Mouse (Mus musculus) MEL (cell line): Measurements from ENCODE around the gene Rfx4. TPM values are rescaled to one million over a fixed set of nuclear protein-coding genes. Genes with fewer than 3 reads are reported as not detected.
A peak's percentile ranks its signal among the peaks of the same experiment; 100 is the strongest.

Experiments
- DNase-seq: peaks from one replicate; pipeline ENCODE4 v3.0.0; 2011; ENCODE audit warnings: low read depth, low spot score
- H3K27ac ChIP-seq: 2 replicates; pipeline ENCODE4 v1.5.1; 2012; ENCODE audit warnings: low read depth, mild to moderate bottlenecking, control low read depth, low read length, moderate library complexity; ENCODE audit not compliant: control insufficient read depth
- H3K27me3 ChIP-seq, 2 experiments: fragments of 150-350 bp in 1 of 2; sonication (generic) in 1 of 2; 2 replicates each; pipeline ENCODE4 v1.6.1; 2012; ENCODE audit warnings: low read length in 2 of 2, mild to moderate bottlenecking in 2 of 2, improper control_type of control experiment in 1 of 2, moderate library complexity in 1 of 2; ENCODE audit not compliant: insufficient read depth in 2 of 2, control insufficient read depth in 1 of 2
- H3K36me3 ChIP-seq, 2 experiments: 2 replicates each; pipeline ENCODE4 v1.6.1; 2012 to 2014; ENCODE audit warnings: low read length in 2 of 2, improper control_type of control experiment in 1 of 2, inconsistent platforms in 1 of 2, mild to moderate bottlenecking in 1 of 2; ENCODE audit not compliant: insufficient read depth in 2 of 2, control insufficient read depth in 1 of 2
- H3K4me1 ChIP-seq, 2 experiments: fragments of 150-350 bp in 1 of 2; sonication (generic) in 1 of 2; 2 replicates each; pipeline ENCODE4 v1.6.1; 2012; ENCODE audit warnings: low read length in 2 of 2, improper control_type of control experiment in 1 of 2, mild to moderate bottlenecking in 1 of 2; ENCODE audit not compliant: insufficient read depth in 2 of 2, control insufficient read depth in 1 of 2
- H3K4me3 ChIP-seq, 2 experiments: fragments of 150-350 bp in 1 of 2; sonication (generic) in 1 of 2; 2 replicates each; pipeline ENCODE4 v1.5.1; 2012; ENCODE audit warnings: low read depth in 2 of 2, low read length in 2 of 2, mild to moderate bottlenecking in 2 of 2, moderate library complexity in 2 of 2, control low read depth in 1 of 2, improper control_type of control experiment in 1 of 2; ENCODE audit not compliant: control insufficient read depth in 1 of 2, insufficient read depth in 1 of 2
- H3K79me2 ChIP-seq: 2 replicates; pipeline ENCODE4 v1.6.1; 2012; ENCODE audit warnings: mild to moderate bottlenecking, low read length, moderate library complexity; ENCODE audit not compliant: control insufficient read depth, poor library complexity, insufficient read depth
- H3K9ac ChIP-seq: 2 replicates; pipeline ENCODE4 v1.6.1; 2012; ENCODE audit warnings: low read depth, mild to moderate bottlenecking, control low read depth, low read length, moderate library complexity; ENCODE audit not compliant: control insufficient read depth, poor library complexity, severe bottlenecking
- H3K9me3 ChIP-seq: fragments of 150-350 bp; sonication (generic); replicated peaks from 2 replicates; pipeline ENCODE4 v1.6.1; 2012; ENCODE audit warnings: mild to moderate bottlenecking, low read length, improper control_type of control experiment, moderate library complexity; ENCODE audit not compliant: insufficient read depth
- BHLHE40 ChIP-seq: IDR thresholded peaks from 2 replicates; pipeline ENCODE4 v1.6.1; 2012; ENCODE audit warnings: low read depth, mild to moderate bottlenecking, inconsistent platforms, low read length, improper control_type of control experiment, borderline replicate concordance
- CHD1 ChIP-seq: IDR thresholded peaks from 2 replicates; pipeline ENCODE4 v1.6.1; 2012; ENCODE audit warnings: low read depth, mild to moderate bottlenecking, inconsistent platforms, low read length, improper control_type of control experiment
- CHD2 ChIP-seq: IDR thresholded peaks from 2 replicates; pipeline ENCODE4 v1.6.1; 2011; ENCODE audit warnings: low read length, improper control_type of control experiment
- MAX ChIP-seq: IDR thresholded peaks from 2 replicates; pipeline ENCODE4 v1.6.1; 2011; ENCODE audit warnings: low read length, improper control_type of control experiment
- MAZ ChIP-seq: IDR thresholded peaks from 2 replicates; pipeline ENCODE4 v1.6.1; 2012; ENCODE audit warnings: low read depth, mild to moderate bottlenecking, inconsistent platforms, low read length, improper control_type of control experiment
- MYB ChIP-seq: IDR thresholded peaks from 2 replicates; pipeline ENCODE4 v1.6.1; 2011; ENCODE audit warnings: mild to moderate bottlenecking, low read depth, low read length, improper control_type of control experiment
- POLR2A ChIP-seq, 2 experiments: IDR thresholded peaks; 2 replicates each; pipeline ENCODE4 v1.6.1; 2011 to 2012; ENCODE audit warnings: low read length in 2 of 2, mild to moderate bottlenecking in 2 of 2, control low read depth in 1 of 2, improper control_type of control experiment in 1 of 2, low read depth in 1 of 2, moderate library complexity in 1 of 2; ENCODE audit not compliant: control insufficient read depth in 1 of 2, insufficient read depth in 1 of 2, poor library complexity in 1 of 2
- RCOR1 ChIP-seq: IDR thresholded peaks from 2 replicates; pipeline ENCODE4 v1.6.1; 2012; ENCODE audit warnings: low read depth, mild to moderate bottlenecking, inconsistent platforms, low read length, improper control_type of control experiment
- TCF12 ChIP-seq: IDR thresholded peaks from 2 replicates; pipeline ENCODE4 v1.6.1; 2014; ENCODE audit warnings: low read depth, mild to moderate bottlenecking, inconsistent platforms, low read length, improper control_type of control experiment, moderate library complexity
- UBTF ChIP-seq: IDR thresholded peaks from 2 replicates; pipeline ENCODE4 v1.6.1; 2012; ENCODE audit warnings: low read depth, mild to moderate bottlenecking, inconsistent platforms, low read length, improper control_type of control experiment, moderate library complexity, borderline replicate concordance; ENCODE audit not compliant: insufficient read depth
- USF1 ChIP-seq: IDR thresholded peaks from 2 replicates; pipeline ENCODE4 v1.6.1; 2014; ENCODE audit warnings: low read depth, mild to moderate bottlenecking, inconsistent platforms, low read length, improper control_type of control experiment, moderate library complexity
- ZMIZ1 ChIP-seq: IDR thresholded peaks from 2 replicates; pipeline ENCODE4 v1.6.1; 2012; ENCODE audit warnings: low read depth, mild to moderate bottlenecking, inconsistent platforms, low read length, improper control_type of control experiment, moderate library complexity
- polyA plus RNA-seq, 2 experiments: library from polyadenylated mRNA; stranded (reverse) in 1 of 2; unstranded in 1 of 2; fragments of >175 nt in 1 of 2; fragments of >200 nt in 1 of 2; gene quantifications; 2 replicates each; pipeline versions ENCODE4 v1.2.1 to v1.2.4; 2012; ENCODE audit warnings: low replicate concordance in 2 of 2, low read depth in 1 of 2; ENCODE audit not compliant: insufficient read length in 2 of 2, insufficient read depth in 1 of 2, missing spikeins in 1 of 2
- total RNA-seq: library from RNA; depleted of rRNA; stranded (reverse); fragments of 300-350 nt; gene quantifications from 2 replicates; pipeline ENCODE4 v1.2.3, GENCODE M21; 2012

Gene Rfx4
- total and polyA plus RNA-seq, 3 experiments, result not detected

DNA sequence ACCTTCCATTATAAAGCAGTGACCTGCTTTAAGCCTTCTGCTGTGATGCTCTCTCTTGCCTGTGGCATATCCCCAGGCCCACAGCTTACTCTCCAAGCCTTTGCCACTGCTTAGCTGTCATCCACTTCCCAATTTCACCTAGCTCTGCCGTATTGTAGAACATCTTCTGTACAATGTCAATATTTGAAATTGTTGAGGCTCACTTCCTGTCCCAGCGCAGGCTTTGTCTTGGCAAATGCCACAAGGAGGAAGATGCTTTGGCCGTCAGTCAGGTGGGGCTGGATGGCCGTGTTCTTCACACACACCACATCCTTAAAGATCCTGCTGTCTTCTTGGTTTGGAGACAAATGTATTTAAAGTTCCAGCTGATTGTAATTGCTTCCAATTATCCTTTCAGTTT, 29.5 kb downstream of the Rfx4 start:
- no peak overlapping the region for H3K9ac ChIP-seq
- DNase-seq, result no peak
- H3K9me3 ChIP-seq, result no peaks in the 10 kb centered on the region
- TF ChIP-seq POLR2A (IDR thresholded peaks at IDR 0.05; ENCODE audit: control insufficient read depth in 1 of 2, insufficient read depth in 1 of 2, low read depth in 1 of 2, low read length in 2 of 2, poor library complexity in 1 of 2) (no peak), TCF12 (no peak), RCOR1 (no peak), CHD1 (no peak), ZMIZ1 (no peak), USF1 (no peak)
- H3K4me3 ChIP-seq, result no peak overlapping the region
- no peaks in the 10 kb centered on the region for H3K4me1 ChIP-seq
- no peaks in the 10 kb centered on the region for H3K79me2 ChIP-seq
- H3K36me3 ChIP-seq, result no peaks in the 10 kb centered on the region
- H3K27ac ChIP-seq, result no peak overlapping the region
- H3K27me3 ChIP-seq, result no peaks in the 10 kb centered on the region; a peak in 2 of 4 replicates

GRCm38 (mm10) chr10:84790323-84790722, 34.5 kb downstream of the Rfx4 start:
- peaks cover 0 to 4% of the 10 kb centered on the region in 2 experiments; a peak in 1 of 4 replicates for H3K4me1 ChIP-seq
- peak overlapping the region; percentile 22 to 37; a peak in 2 of 4 replicates for H3K4me3 ChIP-seq
- TF ChIP-seq TCF12 (no peak), MAZ (no peak), MYB (no peak), CHD2 (no peak)
- H3K9ac ChIP-seq, result no peak overlapping the region
- H3K9me3 ChIP-seq, result no peaks in the 10 kb centered on the region
- DNase-seq, result peak; percentile 23
- no peak overlapping the region for H3K27ac ChIP-seq
- peaks cover 0 to 6% of the 10 kb centered on the region in 2 experiments; a peak in 1 of 4 replicates for H3K36me3 ChIP-seq
- no peaks in the 10 kb centered on the region for H3K27me3 ChIP-seq
- H3K79me2 ChIP-seq, result no peaks in the 10 kb centered on the region

- no peak overlapping the region for H3K9ac ChIP-seq
- H3K9me3 ChIP-seq, result no peaks in the 10 kb centered on the region
- H3K27me3 ChIP-seq, result no peaks in the 10 kb centered on the region
- peak; percentile 8 for DNase-seq
- H3K4me1 ChIP-seq, result peaks cover 0 to 4% of the 10 kb centered on the region in 2 experiments; a peak in 1 of 4 replicates
- H3K79me2 ChIP-seq, result no peaks in the 10 kb centered on the region
- peaks cover 0 to 6% of the 10 kb centered on the region in 2 experiments; a peak in 1 of 4 replicates for H3K36me3 ChIP-seq
- no peak overlapping the region for H3K4me3 ChIP-seq
- TF ChIP-seq MAX, result no peak
- no peak for TF ChIP-seq BHLHE40
- no peak for TF ChIP-seq UBTF
- TF ChIP-seq, all 39 proteins: peak for 0
- no peak overlapping the region for H3K27ac ChIP-seq
These were observed 35.3 kb downstream of the Rfx4 start for GRCm38 (mm10) chr10:84791181-84791580.
